Mouse (Mus musculus) lung, embryonic 14.5 days (tissue): ENCODE measurements around the gene Ptgfrn. TPM values are rescaled to one million over a fixed set of nuclear protein-coding genes. Genes with fewer than 3 reads are reported as not detected.

ENCODE experiments used
- ATAC-seq: fragments of 200-750 bp; cut with Nextera tagmentation; 2 replicates; pipeline ENCODE4 v1.8.0; 2017; ENCODE audit warnings: mild to moderate bottlenecking, moderate TSS enrichment, moderate library complexity; ENCODE audit not compliant: insufficient read depth
- DNase-seq: peaks from one replicate; pipeline ENCODE4 v3.0.0-alpha.2; 2015
- H3K27ac ChIP-seq: fragments of 300-500 bp; sonication (generic); 2 replicates; pipeline ENCODE4 v1.5.1; 2014; ENCODE audit warnings: low read depth, mild to moderate bottlenecking, moderate library complexity
- H3K27me3 ChIP-seq: fragments of 300-500 bp; sonication (generic); 2 replicates; pipeline ENCODE4 v1.6.1; 2014; ENCODE audit warnings: low read length, control low read depth; ENCODE audit not compliant: insufficient read depth
- H3K36me3 ChIP-seq: fragments of 300-500 bp; sonication (generic); 2 replicates; pipeline ENCODE4 v1.6.1; 2014; ENCODE audit warnings: control low read depth; ENCODE audit not compliant: insufficient read depth
- H3K4me1 ChIP-seq: fragments of 300-500 bp; sonication (generic); 2 replicates; pipeline ENCODE4 v1.6.1; 2014; ENCODE audit warnings: antibody characterized with exemption, control low read depth; ENCODE audit not compliant: insufficient read depth
- H3K4me2 ChIP-seq: fragments of 300-500 bp; sonication (generic); 2 replicates; pipeline ENCODE4 v1.6.1; 2014; ENCODE audit warnings: mild to moderate bottlenecking
- H3K4me3 ChIP-seq: fragments of 300-500 bp; sonication (generic); 2 replicates; pipeline ENCODE4 v1.5.1; 2014; ENCODE audit warnings: low read depth, low read length
- H3K9ac ChIP-seq: fragments of 300-500 bp; sonication (generic); 2 replicates; pipeline ENCODE4 v1.6.1; 2014
- H3K9me3 ChIP-seq: fragments of 300-500 bp; sonication (generic); 2 replicates; pipeline ENCODE4 v1.6.1; 2016; ENCODE audit warnings: low read depth, low read length, control low read depth
- CTCF ChIP-seq: IDR thresholded peaks from 2 replicates; pipeline ENCODE4 v1.5.1; 2016; ENCODE audit warnings: antibody characterized with exemption, low read depth
- WGBS: fragments of 180-500 bp; shearing (Covaris S2); extraction: QIAGEN DNeasy Blood & Tissue Kit; methylation state at CpG from one replicate; pipeline ENCODE4 v1.1.7; 2014; 5-methylcytosine and 5-hydroxymethylcytosine counted together
- polyA plus RNA-seq: library from polyadenylated mRNA; unstranded; fragments of >200 nt; fragmentation: Nextera tagmentation; extraction: Ambion mirVana; gene quantifications from 2 replicates; pipeline ENCODE4 v1.2.1, GENCODE M21; 2014

Ptgfrn gene
- polyA plus RNA-seq, 1 experiment from 2014 or later: 7.9 TPM

- H3K27me3 ChIP-seq: no peaks in the 10 kb centered on the region
- no peaks in the 10 kb centered on the region for H3K4me1 ChIP-seq
- WGBS: 83% methylated on average over 2 of the region's 2 CpGs
- H3K27ac ChIP-seq: no peak overlapping the region
- no peaks in the 10 kb centered on the region for H3K9me3 ChIP-seq
- no peak for TF ChIP-seq CTCF
- DNase-seq (no peak), ATAC-seq (no peak)
- H3K4me2 ChIP-seq: no peak overlapping the region
- H3K9ac ChIP-seq: no peak overlapping the region
- peaks cover 49% of the 10 kb centered on the region for H3K36me3 ChIP-seq
- H3K4me3 ChIP-seq: no peak overlapping the region
Measured at GRCm38 (mm10) chr3:101058203-101058602, 51.9 kb downstream of the Ptgfrn start.

- Histone ChIP-seq H3K27ac (no peak overlapping the region), H3K9ac (no peak overlapping the region), H3K4me2 (no peak overlapping the region), H3K9me3 (no peaks in the 10 kb centered on the region), H3K36me3 (peaks cover 47% of the 10 kb centered on the region), H3K4me1 (no peaks in the 10 kb centered on the region; the same call in 1 of the 2 replicates), H3K27me3 (no peaks in the 10 kb centered on the region), H3K4me3 (no peak overlapping the region)
- 73% methylated on average over 8 of the region's 8 CpGs for WGBS
- DNase-seq (no peak), ATAC-seq (no peak)
- TF ChIP-seq CTCF: no peak
Measured at GRCm38 (mm10) chr3:101055216-101055615, 54.9 kb downstream of the Ptgfrn start.

- no peak for TF ChIP-seq CTCF
Measured at GRCm38 (mm10) chr3:101051601-101052000, 58.5 kb downstream of the Ptgfrn start.

GRCm38 (mm10) chr3:101049997-101050396 lies 60.1 kb downstream of the Ptgfrn start:
- no peak overlapping the region for H3K4me2 ChIP-seq
- TF ChIP-seq CTCF: no peak
- no peaks in the 10 kb centered on the region; the same call in 1 of the 2 replicates for H3K4me1 ChIP-seq
- no peak overlapping the region for H3K9ac ChIP-seq
- 63% methylated on average over 9 of the region's 9 CpGs for WGBS
- H3K9me3 ChIP-seq: no peaks in the 10 kb centered on the region
- no peak for DNase-seq
- no peak for ATAC-seq
- no peaks in the 10 kb centered on the region for H3K27me3 ChIP-seq
- no peak overlapping the region for H3K27ac ChIP-seq
- H3K36me3 ChIP-seq: peaks cover 35% of the 10 kb centered on the region
- H3K4me3 ChIP-seq: no peak overlapping the region

More at GRCm38 (mm10) chr3:101051601-101052000, 58.5 kb downstream of the Ptgfrn start:
- no peak overlapping the region for H3K27ac ChIP-seq
- H3K4me2 ChIP-seq: no peak overlapping the region
- H3K9me3 ChIP-seq: no peaks in the 10 kb centered on the region
- ATAC-seq (no peak), DNase-seq (no peak)
- peaks cover 37% of the 10 kb centered on the region for H3K36me3 ChIP-seq
- 60% methylated on average over 4 of the region's 4 CpGs for WGBS
- no peaks in the 10 kb centered on the region for H3K27me3 ChIP-seq
- no peak overlapping the region for H3K9ac ChIP-seq
- H3K4me3 ChIP-seq: no peak overlapping the region
- H3K4me1 ChIP-seq: no peaks in the 10 kb centered on the region; the same call in 1 of the 2 replicates

GRCm38 (mm10) chr3:101048781-101049180 lies 61.3 kb downstream of the Ptgfrn start:
- Histone ChIP-seq H3K36me3 (peaks cover 39% of the 10 kb centered on the region), H3K9ac (no peak overlapping the region), H3K9me3 (no peaks in the 10 kb centered on the region), H3K4me2 (no peak overlapping the region), H3K27ac (no peak overlapping the region), H3K4me1 (no peaks in the 10 kb centered on the region; the same call in 1 of the 2 replicates), H3K4me3 (no peak overlapping the region), H3K27me3 (no peaks in the 10 kb centered on the region)
- WGBS: 80% methylated on average over 2 of the region's 2 CpGs
- no peak for ATAC-seq
- no peak for TF ChIP-seq CTCF
- no peak for DNase-seq

- Histone ChIP-seq H3K27me3 (no peaks in the 10 kb centered on the region), H3K4me3 (no peak overlapping the region), H3K4me2 (no peak overlapping the region), H3K27ac (no peak overlapping the region), H3K4me1 (no peaks in the 10 kb centered on the region; the same call in 1 of the 2 replicates), H3K9ac (no peak overlapping the region), H3K9me3 (no peaks in the 10 kb centered on the region), H3K36me3 (peaks cover 46% of the 10 kb centered on the region)
- TF ChIP-seq CTCF: no peak
- DNase-seq (peak; percentile 77), ATAC-seq (peak; percentile 74; the same call in 1 of the 2 replicates)
- WGBS: 78% methylated on average over 15 of the region's 15 CpGs
Measured at GRCm38 (mm10) chr3:101047586-101048275, 62.3 kb downstream of the Ptgfrn start.

- Histone ChIP-seq H3K4me3 (no peak overlapping the region), H3K36me3 (peaks cover 54% of the 10 kb centered on the region), H3K27me3 (no peaks in the 10 kb centered on the region), H3K4me2 (no peak overlapping the region), H3K4me1 (no peaks in the 10 kb centered on the region), H3K27ac (no peak overlapping the region), H3K9ac (no peak overlapping the region), H3K9me3 (no peaks in the 10 kb centered on the region)
- TF ChIP-seq CTCF: no peak
- WGBS: 87% methylated on average over 15 of the region's 15 CpGs
- DNase-seq: no peak
- ATAC-seq: no peak
Measured at GRCm38 (mm10) chr3:101045431-101045830, 64.6 kb downstream of the Ptgfrn start.
